Mouse (Mus musculus): ENCODE measurements at regions not wholly inside any gene's neighbourhood (a gene's known extent, or its start where the extent isn't known, plus 50 kb on each side); places are given as distances from the start of the nearest gene placed in this dataset.

GRCm38 (mm10) chr1:167947866-167948265 is 258.8 kb downstream of the Lmx1a start:
- no peak for TF ChIP-seq POLR2A (IDR thresholded peaks at IDR 0.05; ENCODE audit: control insufficient read depth, low read depth, low read length)
- no peak for TF ChIP-seq CTCF (IDR thresholded peaks at IDR 0.05; ENCODE audit: control insufficient read depth, insufficient read depth, insufficient replicate concordance, low read depth, low read length)
